Mouse (Mus musculus) cerebellum, adult 2 months (tissue): ENCODE data around the gene Lhb.

Experiments
- CTCF ChIP-seq: fragments of 200-500 bp; IDR thresholded peaks from 2 replicates; pipeline ENCODE4 v1.5.1; 2011; ENCODE audit warnings: low read depth, mild to moderate bottlenecking, control low read depth, low read length, moderate library complexity, borderline replicate concordance; ENCODE audit not compliant: insufficient read depth
- POLR2A ChIP-seq: fragments of 200-500 bp; IDR thresholded peaks from 2 replicates; pipeline ENCODE4 v1.6.1; 2011; ENCODE audit warnings: low read length, control low read depth, borderline replicate concordance; ENCODE audit not compliant: insufficient read depth

DNA sequence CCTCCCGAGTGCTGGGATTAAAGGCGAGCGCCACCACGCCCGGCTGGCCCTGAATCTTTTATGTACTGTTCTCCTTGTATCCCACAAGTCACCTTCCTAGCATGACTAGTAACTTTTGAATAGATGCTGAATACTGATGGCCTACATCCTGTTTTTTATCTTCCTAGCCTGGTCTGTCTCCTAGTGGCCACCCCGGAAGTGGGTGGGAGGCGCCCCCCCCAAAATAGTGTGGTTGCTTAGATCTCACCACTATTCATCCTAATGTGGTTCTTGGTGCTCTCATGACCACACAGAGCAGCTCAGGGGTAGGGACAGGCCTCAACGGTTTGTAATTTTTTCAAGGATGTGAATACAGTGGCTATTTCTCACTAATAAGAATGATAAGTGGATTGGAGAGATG is 46.0 kb upstream of the Lhb start:
- TF ChIP-seq POLR2A, result no peak
- TF ChIP-seq CTCF, result no peak
